Mouse (Mus musculus) cerebellum, adult 2 months (tissue): Measurements from ENCODE around the gene Tat.

Experiments used
- CTCF ChIP-seq: fragments of 200-500 bp; IDR thresholded peaks from 2 replicates; pipeline ENCODE4 v1.5.1; 2011; ENCODE audit warnings: low read depth, mild to moderate bottlenecking, control low read depth, low read length, moderate library complexity, borderline replicate concordance; ENCODE audit not compliant: insufficient read depth
- POLR2A ChIP-seq: fragments of 200-500 bp; IDR thresholded peaks from 2 replicates; pipeline ENCODE4 v1.6.1; 2011; ENCODE audit warnings: low read length, control low read depth, borderline replicate concordance; ENCODE audit not compliant: insufficient read depth

DNA sequence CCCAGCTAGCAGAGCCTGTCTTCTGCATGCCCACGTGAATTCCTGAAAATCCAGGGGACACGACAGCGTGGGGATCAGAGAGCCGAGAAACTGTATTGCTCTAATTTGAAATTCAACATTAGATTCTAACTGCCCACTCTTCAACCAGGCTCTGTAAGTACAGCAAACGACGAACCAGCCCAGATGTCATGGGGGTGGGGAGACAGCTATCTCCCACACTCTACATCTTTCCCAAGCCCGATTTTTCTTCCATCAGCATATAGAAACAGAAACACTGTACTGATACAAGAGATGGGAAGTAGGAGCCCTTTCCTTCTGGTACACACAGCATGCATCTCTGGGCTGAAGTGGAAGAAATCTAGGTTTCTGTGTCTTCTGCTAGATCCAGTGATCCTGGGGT is 38.1 kb upstream of the Tat start:
- TF ChIP-seq CTCF (no peak), POLR2A (no peak)
